Mouse (Mus musculus) kidney, adult 2 months (tissue): ENCODE data around the gene Clec9a.

Experiments
- CTCF ChIP-seq: fragments of 200-500 bp; conservative IDR thresholded peaks from 2 replicates; pipeline ENCODE4 v1.5.1; 2011; ENCODE audit warnings: low read depth, mild to moderate bottlenecking, control low read depth, low read length, moderate library complexity, mixed read lengths; ENCODE audit not compliant: insufficient read depth, insufficient read length
- POLR2A ChIP-seq: fragments of 200-500 bp; IDR thresholded peaks from one replicate; pipeline ENCODE4 v1.6.1; 2011; ENCODE audit warnings: low read depth, low read length, control low read depth

DNA sequence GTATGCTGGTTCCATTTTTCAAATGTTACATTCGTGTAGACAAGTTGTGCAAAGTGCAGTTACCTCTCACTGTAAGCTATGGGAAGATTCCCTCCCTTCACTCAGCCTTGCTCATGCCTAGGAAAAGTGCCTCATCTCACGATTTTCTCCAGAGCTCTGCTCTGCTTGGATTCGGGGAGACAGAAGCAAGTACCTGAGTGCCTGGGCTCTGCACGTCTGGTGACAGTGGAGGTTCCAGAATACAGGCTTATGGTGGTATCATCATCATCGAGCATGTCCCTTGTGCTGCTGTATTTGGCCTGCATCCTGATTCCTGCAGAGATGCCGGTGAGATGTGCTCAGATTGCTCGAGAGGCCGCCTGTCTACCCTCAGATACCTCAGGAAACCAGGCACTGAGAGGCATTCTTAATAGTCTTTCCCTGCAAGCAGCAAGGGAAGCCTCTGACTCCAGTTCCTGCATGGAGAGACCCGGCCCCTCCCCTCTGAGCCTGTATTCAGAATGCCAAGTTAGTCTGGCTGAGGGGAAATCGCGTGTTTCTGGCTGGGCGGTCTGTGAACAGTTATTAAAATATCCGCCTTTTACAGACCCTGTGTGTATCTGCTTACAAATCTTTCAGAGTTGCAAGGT lies 42.9 kb downstream of the Clec9a start, which contains the start of gene Clec1a:
- no peak for TF ChIP-seq CTCF
- TF ChIP-seq POLR2A, result no peak
